Mouse (Mus musculus): ENCODE data around the gene Itga7. TPM values are rescaled to one million over a fixed set of nuclear protein-coding genes. Genes with fewer than 3 reads are reported as not detected.
A peak's percentile ranks its signal among the peaks of the same experiment; 100 is the strongest.

Gene Itga7
- 5.2 and 5.7 TPM in 2 replicates for polyA plus RNA-seq (2015; fragmentation: Nextera tagmentation; extraction: Ambion mirVana)

DNA sequence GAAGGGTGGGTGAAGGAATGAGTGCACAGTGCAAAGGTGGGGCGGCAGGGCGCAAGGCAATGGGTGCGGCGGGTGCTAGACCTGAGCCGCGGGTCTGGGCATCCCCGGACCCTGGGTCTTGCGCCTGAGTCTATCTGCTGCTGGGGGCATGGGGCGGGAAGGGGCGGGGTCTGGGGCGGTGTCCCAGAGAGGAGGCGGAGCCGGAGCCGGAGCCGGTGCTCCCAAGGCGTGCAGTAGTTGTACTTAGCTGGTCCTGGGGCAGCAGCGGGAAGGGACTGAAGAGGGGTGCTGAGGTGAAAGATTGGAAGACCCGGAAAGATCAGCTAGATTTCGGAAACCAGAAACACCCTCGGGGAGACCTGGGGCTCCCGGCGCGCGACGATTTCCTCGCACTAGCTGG, at the start of gene Itga7:
Gene Itga7 (plus strand): TSS at position 245 of the 400 bp plus-strand sequence.
- Histone ChIP-seq H3K4me1 (0 out of 2 replicates have a peak, but pooled peaks cover 5% of the 10 kb centered on the region), H3K4me2 (peak within 1 kb of the TSS; percentile 86), H3K4me3 (replicated peaks) (peak within 1 kb of the TSS; percentile 39), H3K27ac (no peak within 1 kb of the TSS), H3K9ac (no peak within 1 kb of the TSS), H3K36me3 (no peaks in the 10 kb centered on the region), H3K27me3 (replicated peaks) (peaks cover 50% of the 10 kb centered on the region), H3K9me3 (no peaks in the 10 kb centered on the region)
- peak; percentile 75; the same call in 1 of the 2 replicates for ATAC-seq (ENCODE audit: insufficient read depth, low FRiP score, low read depth)
- WGBS, result under 1% methylated on average over 26 of the region's 26 CpGs

DNA sequence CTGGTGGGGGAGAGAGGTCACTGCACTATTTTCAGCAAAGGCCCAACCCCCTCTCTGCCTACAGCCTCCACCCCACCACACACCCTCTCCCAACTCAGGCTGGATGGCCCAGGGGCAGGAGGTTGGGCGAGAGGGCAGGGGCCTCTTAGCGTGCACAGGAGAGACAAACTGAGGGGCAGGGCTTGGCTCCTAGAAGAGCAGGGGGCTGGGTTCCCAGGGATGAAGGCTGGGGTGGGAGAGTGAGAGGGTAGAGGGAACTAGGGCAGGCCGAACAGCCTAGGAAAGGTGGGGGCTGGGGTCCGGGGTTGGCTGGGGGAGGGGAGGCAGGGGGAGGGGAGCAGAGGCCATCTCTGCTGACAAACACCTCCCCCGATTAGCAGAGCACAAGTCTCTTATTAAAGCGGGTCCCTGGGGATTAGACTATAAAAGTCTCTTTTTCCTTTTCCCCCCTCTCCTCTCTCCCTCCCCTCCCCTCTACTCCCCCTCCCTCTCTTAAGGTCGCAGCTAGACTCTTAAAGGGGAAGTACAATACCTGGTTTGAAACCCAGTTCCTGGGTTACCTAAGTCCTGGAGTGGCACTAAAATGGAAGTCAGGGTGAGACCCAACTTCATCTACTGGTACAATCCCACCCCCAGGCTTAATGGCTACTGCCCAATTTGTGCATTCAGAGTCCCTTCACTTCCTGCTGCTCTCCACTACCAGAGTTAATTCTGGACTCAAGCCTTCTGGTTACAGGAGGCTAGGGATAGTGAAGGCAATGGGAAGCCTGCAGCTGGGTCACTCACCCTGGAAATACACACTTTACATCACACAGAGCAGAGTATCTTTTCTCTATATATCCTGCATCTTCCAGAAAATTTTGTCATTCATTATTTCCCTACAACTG, 44.4 kb upstream of the Itga7 start:
- H3K27ac ChIP-seq, result 0 out of 2 replicates have a peak overlapping the region, but pooled peaks have one; percentile 28
- 0 out of 2 replicates have a peak, but pooled peaks cover 5% of the 10 kb centered on the region for H3K36me3 ChIP-seq
- H3K9me3 ChIP-seq, result no peaks in the 10 kb centered on the region
- peaks cover 22% of the 10 kb centered on the region for H3K4me1 ChIP-seq
- no peak overlapping the region for H3K9ac ChIP-seq
- 0 out of 2 replicates have a peak, but pooled peaks have one; percentile 32 for ATAC-seq (ENCODE audit: insufficient read depth, low FRiP score, low read depth)
- peak overlapping the region; percentile 90 for H3K4me2 ChIP-seq
- H3K27me3 ChIP-seq (replicated peaks), result no peaks in the 10 kb centered on the region
- peak overlapping the region; percentile 29 for H3K4me3 ChIP-seq (replicated peaks)
- WGBS, result 5% methylated on average over 7 of the region's 7 CpGs

GRCm38 (mm10) chr10:128889846-128890245, 43.8 kb upstream of the Itga7 start:
- H3K9me3 ChIP-seq, result no peaks in the 10 kb centered on the region
- H3K4me1 ChIP-seq, result peaks cover 22% of the 10 kb centered on the region
- no peak overlapping the region for H3K9ac ChIP-seq
- no peak overlapping the region for H3K27ac ChIP-seq
- ATAC-seq (ENCODE audit: insufficient read depth, low FRiP score, low read depth), result no peak
- 29% methylated on average over 1 of the region's 2 CpGs for WGBS
- peak overlapping the region; percentile 90 for H3K4me2 ChIP-seq
- no peaks in the 10 kb centered on the region; the same call in 1 of the 2 replicates for H3K27me3 ChIP-seq (replicated peaks)
- 0 out of 2 replicates have a peak, but pooled peaks cover 5% of the 10 kb centered on the region for H3K36me3 ChIP-seq
- H3K4me3 ChIP-seq (replicated peaks), result peak overlapping the region; percentile 67

DNA sequence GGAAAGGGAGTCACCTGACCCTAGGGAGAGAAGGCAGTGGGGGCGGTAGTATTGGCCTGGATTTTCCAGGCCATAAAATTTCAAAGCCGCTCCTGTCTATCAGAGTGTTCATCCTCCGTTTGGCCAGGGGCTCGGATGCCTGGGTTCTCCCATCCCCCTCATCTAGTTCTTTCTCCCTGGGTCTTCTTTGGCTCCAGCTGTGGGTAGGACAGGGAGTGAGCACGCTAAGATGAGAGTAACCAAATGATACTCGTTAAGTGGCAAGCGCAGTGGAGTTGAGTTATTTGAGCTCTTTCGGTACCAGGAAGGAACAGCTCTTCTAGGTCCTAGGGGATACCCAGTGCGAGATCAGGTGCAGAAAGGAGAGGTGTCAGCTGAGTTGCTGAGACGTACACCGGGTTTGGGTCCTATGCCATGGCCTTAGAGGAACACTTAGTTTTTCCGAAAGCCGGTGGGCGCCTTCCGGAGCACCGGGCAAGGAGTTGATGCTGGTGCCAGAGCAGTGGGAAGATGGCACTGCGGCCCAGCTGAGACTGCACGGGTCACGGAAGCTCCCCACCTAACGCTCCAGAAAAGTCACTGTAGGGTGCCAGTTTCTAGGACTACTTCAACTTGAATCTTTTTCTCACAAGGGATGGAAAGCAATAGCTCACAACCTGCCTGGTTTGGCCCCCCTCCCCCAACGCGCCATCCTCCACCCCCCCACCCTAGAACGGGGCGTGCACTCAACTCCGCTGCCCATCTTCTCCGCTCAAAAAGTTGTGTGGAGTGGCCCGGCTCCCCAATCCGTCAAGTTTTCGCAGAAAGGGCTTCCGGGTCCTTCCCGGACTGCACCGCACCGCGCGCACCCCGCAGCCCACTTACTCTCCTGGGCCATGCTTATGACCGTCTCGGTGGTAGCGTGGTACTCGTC, 43.0 kb upstream of the Itga7 start:
- WGBS, result under 1% methylated on average over 40 of the region's 40 CpGs

DNA sequence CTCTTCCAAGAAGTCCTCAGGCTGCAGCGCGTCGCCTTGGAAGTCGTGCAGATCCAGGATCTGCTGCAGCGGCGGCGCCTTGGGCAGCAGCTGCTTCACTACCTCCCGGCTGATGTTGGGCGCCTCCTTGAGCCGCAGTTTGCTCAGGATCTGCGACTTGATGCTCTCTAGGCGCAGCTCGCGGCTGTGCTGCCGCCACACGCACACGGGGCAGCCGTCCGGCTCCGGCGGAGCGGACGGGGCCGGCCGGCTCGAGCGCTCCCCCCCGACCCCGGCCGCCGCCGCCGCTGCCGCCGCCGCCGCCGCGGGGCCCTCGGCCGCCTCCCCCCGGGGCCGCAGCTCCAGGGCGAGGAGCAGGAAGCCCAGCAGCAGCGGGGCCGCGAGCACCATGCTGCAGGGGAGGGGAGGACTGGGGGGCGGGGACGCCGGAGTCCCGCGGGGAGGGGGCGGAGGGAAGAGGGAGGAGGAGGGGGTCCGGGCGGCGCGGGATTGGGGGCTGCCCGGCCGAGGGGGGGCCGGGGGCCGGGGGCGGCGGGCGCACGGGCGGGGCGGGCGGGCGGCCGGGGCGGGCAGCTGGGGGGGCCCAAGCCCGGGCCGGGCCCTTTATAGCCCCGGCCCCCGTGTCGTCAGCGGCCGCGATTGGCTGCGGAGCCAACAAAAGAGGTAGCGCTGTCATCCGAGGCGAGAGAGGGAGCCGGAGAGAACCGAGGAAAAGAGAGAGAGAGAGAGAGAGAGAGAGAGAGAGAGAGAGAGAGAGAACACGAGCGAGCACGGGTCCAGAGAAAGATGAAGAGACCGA, 42.1 kb upstream of the Itga7 start, which contains the start of gene Gdf11:
Gene Gdf11 (minus strand): TSS at position 423 of the 799 bp plus-strand sequence.
- ATAC-seq (ENCODE audit: insufficient read depth, low FRiP score, low read depth), result peak; percentile 67
- Histone ChIP-seq H3K27ac (peak within 1 kb of the TSS; percentile 92), H3K4me2 (peak within 1 kb of the TSS; percentile 90), H3K36me3 (no peaks in the 10 kb centered on the region), H3K4me3 (replicated peaks) (peak within 1 kb of the TSS; percentile 67), H3K9me3 (no peaks in the 10 kb centered on the region), H3K9ac (peak within 1 kb of the TSS; percentile 66), H3K27me3 (replicated peaks) (peaks cover 8% of the 10 kb centered on the region), H3K4me1 (peaks cover 30% of the 10 kb centered on the region)
- 0% methylated on average over 52 of the region's 89 CpGs for WGBS

More for the DNA sequence above, 43.0 kb upstream of the Itga7 start:
- H3K4me2 ChIP-seq, result peak overlapping the region; percentile 90
- H3K4me1 ChIP-seq, result peaks cover 22% of the 10 kb centered on the region
- peak overlapping the region; percentile 66 for H3K9ac ChIP-seq
- 0 out of 2 replicates have a peak, but pooled peaks cover 2% of the 10 kb centered on the region for H3K36me3 ChIP-seq
- no peaks in the 10 kb centered on the region for H3K9me3 ChIP-seq
- H3K27ac ChIP-seq, result peak overlapping the region; percentile 92
- ATAC-seq (ENCODE audit: insufficient read depth, low FRiP score, low read depth), result 0 out of 2 replicates have a peak, but pooled peaks have one; percentile 1
- no peaks in the 10 kb centered on the region; the same call in 1 of the 2 replicates for H3K27me3 ChIP-seq (replicated peaks)
- peak overlapping the region; percentile 67 for H3K4me3 ChIP-seq (replicated peaks)

DNA sequence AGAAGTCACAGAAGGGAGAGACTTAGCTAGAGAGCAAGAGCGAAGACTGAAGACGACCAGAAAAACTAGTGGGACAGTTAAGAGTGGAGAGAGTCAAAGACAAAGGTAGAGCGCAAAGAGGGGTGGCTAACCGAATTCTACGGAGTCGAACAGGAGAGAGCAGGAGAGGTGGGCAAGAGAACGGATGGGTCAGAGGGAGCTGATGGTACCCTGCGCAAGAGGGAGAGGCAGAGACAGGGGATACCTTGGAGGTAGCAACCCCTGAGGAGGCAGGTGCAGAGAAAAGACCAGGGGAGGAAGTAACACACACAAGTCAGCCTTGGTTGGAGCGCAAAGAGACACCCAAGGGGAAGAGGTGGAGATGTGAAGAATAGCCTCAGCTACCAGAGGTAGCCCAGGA, 41.4 kb upstream of the Itga7 start:
- WGBS, result 4% methylated on average over 9 of the region's 9 CpGs
- Histone ChIP-seq H3K27me3 (replicated peaks) (peaks cover 9% of the 10 kb centered on the region), H3K27ac (peak overlapping the region; percentile 92; the same call in 1 of the 2 replicates), H3K9me3 (no peaks in the 10 kb centered on the region), H3K4me2 (peak overlapping the region; percentile 90), H3K36me3 (no peaks in the 10 kb centered on the region), H3K9ac (no peak overlapping the region), H3K4me1 (peaks cover 30% of the 10 kb centered on the region), H3K4me3 (replicated peaks) (peak overlapping the region; percentile 67)
- ATAC-seq (ENCODE audit: insufficient read depth, low FRiP score, low read depth), result 0 out of 2 replicates have a peak, but pooled peaks have one; percentile 3

- no peak overlapping the region for H3K9ac ChIP-seq
- H3K27me3 ChIP-seq (replicated peaks), result peaks cover 9% of the 10 kb centered on the region
- peaks cover 17% of the 10 kb centered on the region; the same call in 1 of the 2 replicates for H3K4me1 ChIP-seq
- under 1% methylated on average over 9 of the region's 9 CpGs for WGBS
- no peak overlapping the region for H3K4me3 ChIP-seq (replicated peaks)
- peak overlapping the region; percentile 28 for H3K4me2 ChIP-seq
- no peaks in the 10 kb centered on the region for H3K9me3 ChIP-seq
- no peak for ATAC-seq (ENCODE audit: insufficient read depth, low FRiP score, low read depth)
- H3K27ac ChIP-seq, result no peak overlapping the region
- no peaks in the 10 kb centered on the region for H3K36me3 ChIP-seq
Observed at GRCm38 (mm10) chr10:128895437-128895836, 38.2 kb upstream of the Itga7 start.

DNA sequence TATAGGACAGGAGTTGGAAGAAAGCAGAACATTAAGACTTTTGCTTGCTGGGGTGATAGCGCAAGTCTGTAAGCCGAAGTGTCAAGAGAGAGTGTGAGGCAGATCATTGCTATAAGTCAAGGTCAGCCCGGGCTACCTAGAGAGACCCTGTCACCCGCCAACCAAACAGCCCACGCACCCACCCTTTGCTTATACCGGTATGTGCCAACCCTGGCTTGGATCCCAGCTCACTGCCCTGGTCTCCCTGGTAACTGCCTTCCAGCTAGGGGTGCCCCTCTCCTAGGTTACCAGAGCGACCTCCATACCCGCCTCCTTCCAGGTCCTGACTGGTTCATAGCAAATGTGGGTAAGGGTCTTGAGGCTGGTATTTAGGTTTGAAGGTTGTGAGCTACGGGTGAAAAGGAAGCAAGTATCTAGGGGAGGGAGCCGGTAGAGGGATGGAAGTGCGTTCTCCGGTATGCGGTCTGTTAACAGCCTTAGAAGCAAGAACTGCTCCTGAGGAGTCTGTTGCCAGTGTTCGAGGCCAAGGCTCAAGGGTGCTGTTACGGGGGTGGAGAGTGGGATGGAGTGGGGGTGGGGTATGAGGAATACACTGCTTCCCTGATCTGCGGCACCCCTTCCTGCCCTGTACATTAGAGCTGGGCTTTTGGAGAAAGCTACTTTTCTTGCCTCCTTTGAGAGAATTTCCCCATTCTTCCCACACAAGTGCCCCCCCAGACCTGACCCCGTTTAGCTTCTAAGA, 37.5 kb upstream of the Itga7 start:
- H3K4me2 ChIP-seq, result peak overlapping the region; percentile 28
- no peak overlapping the region for H3K27ac ChIP-seq
- no peaks in the 10 kb centered on the region for H3K9me3 ChIP-seq
- peaks cover 9% of the 10 kb centered on the region for H3K27me3 ChIP-seq (replicated peaks)
- H3K4me3 ChIP-seq (replicated peaks), result no peak overlapping the region
- no peaks in the 10 kb centered on the region for H3K36me3 ChIP-seq
- no peak overlapping the region for H3K9ac ChIP-seq
- H3K4me1 ChIP-seq, result peaks cover 12% of the 10 kb centered on the region; the same call in 1 of the 2 replicates
- WGBS, result 8% methylated on average over 17 of the region's 17 CpGs
- ATAC-seq (ENCODE audit: insufficient read depth, low FRiP score, low read depth), result no peak

GRCm38 (mm10) chr10:128896807-128897206, 36.8 kb upstream of the Itga7 start:
- no peak overlapping the region for H3K9ac ChIP-seq
- no peaks in the 10 kb centered on the region for H3K9me3 ChIP-seq
- WGBS, result 27% methylated on average over 1 of the region's 1 CpGs
- no peak for ATAC-seq (ENCODE audit: insufficient read depth, low FRiP score, low read depth)
- H3K27ac ChIP-seq, result no peak overlapping the region
- no peaks in the 10 kb centered on the region for H3K36me3 ChIP-seq
- no peak overlapping the region for H3K4me2 ChIP-seq
- H3K27me3 ChIP-seq (replicated peaks), result peaks cover 9% of the 10 kb centered on the region
- no peak overlapping the region for H3K4me3 ChIP-seq (replicated peaks)
- peaks cover 12% of the 10 kb centered on the region; the same call in 1 of the 2 replicates for H3K4me1 ChIP-seq

GRCm38 (mm10) chr10:128897501-128897900, 36.1 kb upstream of the Itga7 start:
- H3K27ac ChIP-seq, result no peak overlapping the region
- no peak for ATAC-seq (ENCODE audit: insufficient read depth, low FRiP score, low read depth)
- peaks cover 9% of the 10 kb centered on the region for H3K27me3 ChIP-seq (replicated peaks)

More at GRCm38 (mm10) chr10:128897501-128897900, 36.1 kb upstream of the Itga7 start:
- H3K4me2 ChIP-seq, result no peak overlapping the region
- no peak overlapping the region for H3K9ac ChIP-seq
- H3K4me3 ChIP-seq (replicated peaks), result no peak overlapping the region
- H3K4me1 ChIP-seq, result peaks cover 9% of the 10 kb centered on the region; the same call in 1 of the 2 replicates
- no peaks in the 10 kb centered on the region for H3K9me3 ChIP-seq
- WGBS, result 0% methylated on average over 1 of the region's 1 CpGs
- H3K36me3 ChIP-seq, result no peaks in the 10 kb centered on the region
